Mouse (Mus musculus): ENCODE results near the gene Gm47985.
"Not testable (repeated sequence)": the region's sequence is repeated elsewhere in the genome, so short reads cannot be mapped to it uniquely, and the experiment has no call there.

Gene Gm47985

GRCm38 (mm10) chr1:151177030-151177936 lies 5.1 kb upstream of the Gm47985 start:
- DNase-seq (ENCODE audit: low read depth): peak; percentile 80

DNA sequence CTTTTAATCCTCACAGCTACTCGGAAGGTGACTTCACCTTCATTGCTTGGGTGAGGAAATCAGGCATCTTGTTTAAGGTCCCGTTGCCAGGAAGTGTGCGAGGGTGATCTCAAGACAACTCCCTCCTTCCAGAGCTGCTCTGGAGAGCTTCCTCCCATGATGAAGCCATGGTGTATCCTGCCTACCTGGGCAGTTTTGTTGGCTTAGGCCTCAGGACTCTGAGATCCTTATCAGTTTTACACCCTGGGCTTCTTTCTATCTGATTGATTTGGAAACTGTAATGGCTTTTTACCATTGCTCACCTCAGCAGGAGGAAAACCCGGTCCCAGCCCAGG lies 4.4 kb upstream of the Gm47985 start:
- DNase-seq (ENCODE audit: low read depth): no peak

DNA sequence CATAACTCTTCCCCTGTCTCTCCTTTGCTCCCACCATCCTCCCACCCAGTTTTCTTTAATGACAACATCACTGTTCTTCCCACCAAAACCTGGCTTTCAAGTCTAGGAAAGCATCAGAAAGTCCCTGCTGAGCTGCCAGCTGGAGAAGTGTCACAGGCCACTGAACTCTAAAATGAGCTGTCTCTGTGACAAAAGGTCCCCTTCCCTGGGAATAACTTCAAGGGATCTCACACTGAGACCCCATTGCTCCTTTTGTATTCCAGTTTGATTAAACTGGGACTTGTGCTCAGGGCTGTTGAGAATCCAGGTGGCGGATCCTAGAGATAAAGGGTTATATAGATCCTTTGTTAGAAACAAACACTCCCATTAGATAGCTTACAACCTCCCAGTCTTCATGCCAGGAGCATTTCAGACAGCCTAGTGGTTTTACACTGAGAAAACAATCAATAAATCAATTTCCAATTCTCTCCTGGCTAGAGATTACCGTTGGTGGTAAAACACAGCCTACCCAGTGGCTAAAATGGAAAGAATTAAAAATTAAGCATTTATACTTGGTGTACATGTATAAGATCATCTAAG lies 3.7 kb upstream of the Gm47985 start:
- no peak for DNase-seq (ENCODE audit: low read depth)

DNA sequence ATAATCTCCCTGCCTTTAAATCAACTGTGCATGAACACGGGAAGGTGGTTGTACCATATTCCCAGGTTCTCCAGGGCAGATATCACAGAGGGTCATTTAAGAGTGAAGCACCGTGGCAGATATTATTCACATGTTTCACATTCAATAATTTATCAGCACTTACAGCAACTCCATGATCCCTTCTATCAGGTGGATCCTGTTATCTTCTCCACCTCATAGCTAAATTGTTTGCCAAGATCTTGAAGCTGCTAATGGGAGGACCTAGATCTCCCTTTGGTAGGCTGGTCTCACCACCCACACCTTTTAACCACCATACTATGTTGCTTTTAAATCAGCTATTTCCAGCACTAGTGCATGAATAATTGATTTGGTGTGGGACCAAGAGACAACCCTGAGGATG lies 2.2 kb upstream of the Gm47985 start:
- DNase-seq (ENCODE audit: low read depth): no peak

DNA sequence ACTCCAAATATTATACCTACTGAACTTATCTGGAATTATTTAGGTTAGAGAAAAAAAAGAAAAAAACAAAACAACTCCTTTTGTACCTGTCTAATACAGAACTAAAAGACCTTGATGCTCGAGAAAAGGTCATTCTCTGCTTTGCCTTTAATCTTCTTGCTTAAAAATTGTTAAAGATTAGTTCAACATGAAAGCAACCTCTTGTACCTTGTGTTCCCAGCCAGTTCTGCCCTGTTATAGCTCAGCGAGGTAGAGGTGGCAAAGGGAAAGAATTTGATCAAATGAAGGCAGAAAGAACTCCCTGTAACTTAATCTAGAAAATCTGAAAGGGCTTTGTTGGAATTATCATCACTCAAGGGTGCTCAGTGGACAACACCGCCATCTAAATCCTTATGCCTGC lies 3.8 kb downstream of the Gm47985 start:
- not testable (repeated sequence) for DNase-seq (ENCODE audit: low read depth)

- DNase-seq (ENCODE audit: low read depth): not testable (repeated sequence)
These were observed 4.6 kb downstream of the Gm47985 start for GRCm38 (mm10) chr1:151186879-151187424.

GRCm38 (mm10) chr1:151188469-151188868 lies 6.1 kb downstream of the Gm47985 start:
- no peak for DNase-seq (ENCODE audit: low read depth)

- not testable (repeated sequence) for DNase-seq (ENCODE audit: low read depth)
These were observed 9.7 kb downstream of the Gm47985 start, which contains the start of gene Gm8947 for GRCm38 (mm10) chr1:151192075-151192474. TSS of gene Gm8947 (plus strand) at chr1:151192376.

- not testable (repeated sequence) for DNase-seq (ENCODE audit: low read depth)
These were observed 10.4 kb downstream of the Gm47985 start for GRCm38 (mm10) chr1:151192739-151193138.

DNA sequence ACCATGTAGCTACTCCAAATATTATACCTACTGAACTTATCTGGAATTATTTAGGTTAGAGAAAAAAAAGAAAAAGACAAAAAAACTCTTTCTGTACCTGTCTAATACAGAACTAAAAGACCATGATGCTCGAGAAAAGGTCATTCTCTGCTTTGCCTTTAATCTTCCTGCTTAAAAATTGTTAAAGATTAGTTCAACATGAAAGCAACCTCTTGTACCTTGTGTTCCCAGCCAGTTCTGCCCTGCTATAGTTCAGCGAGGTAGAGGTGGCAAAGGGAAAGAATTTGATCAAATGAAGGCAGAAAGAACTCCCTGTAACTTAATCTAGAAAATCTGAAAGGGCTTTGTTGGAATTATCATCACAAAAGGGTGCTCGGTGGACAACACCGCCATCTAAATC lies 13.6 kb downstream of the Gm47985 start:
- not testable (repeated sequence) for DNase-seq (ENCODE audit: low read depth)

- DNase-seq (ENCODE audit: low read depth): not testable (repeated sequence)
These were observed 14.4 kb downstream of the Gm47985 start for GRCm38 (mm10) chr1:151196690-151197089.

- peak; percentile 11 for DNase-seq (ENCODE audit: low read depth)
These were observed 15.8 kb downstream of the Gm47985 start, which contains the start of gene Gm47995 for GRCm38 (mm10) chr1:151198120-151198519. TSS of gene Gm47995 (plus strand) at chr1:151198448.

DNA sequence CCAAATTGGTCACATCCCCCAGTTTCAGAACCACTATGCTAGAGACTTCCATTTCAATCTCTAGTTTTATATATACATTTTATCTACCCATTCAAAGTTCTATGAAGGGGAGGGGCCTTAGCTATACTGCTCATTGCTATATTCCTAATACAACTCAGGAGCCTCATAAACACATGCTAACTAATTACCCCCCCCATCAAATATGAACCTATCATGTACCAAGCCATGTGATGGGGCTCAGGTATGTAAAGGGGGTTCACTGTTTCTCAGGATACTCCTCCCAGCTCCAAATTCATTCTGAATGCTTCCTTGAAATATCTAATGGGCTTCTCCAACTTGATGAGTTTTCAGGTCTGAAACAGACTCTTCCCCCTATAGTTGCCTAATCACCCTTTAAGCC lies 18.3 kb downstream of the Gm47985 start:
- DNase-seq (ENCODE audit: low read depth): not testable (repeated sequence)

GRCm38 (mm10) chr1:151202771-151203170 lies 20.4 kb downstream of the Gm47985 start:
- DNase-seq (ENCODE audit: low read depth): not testable (repeated sequence)

- not testable (repeated sequence) for DNase-seq (ENCODE audit: low read depth)
These were observed 21.5 kb downstream of the Gm47985 start, which contains the start of gene 3110040M04Rik for GRCm38 (mm10) chr1:151203818-151204217. TSS of gene 3110040M04Rik (plus strand) at chr1:151204121.

DNA sequence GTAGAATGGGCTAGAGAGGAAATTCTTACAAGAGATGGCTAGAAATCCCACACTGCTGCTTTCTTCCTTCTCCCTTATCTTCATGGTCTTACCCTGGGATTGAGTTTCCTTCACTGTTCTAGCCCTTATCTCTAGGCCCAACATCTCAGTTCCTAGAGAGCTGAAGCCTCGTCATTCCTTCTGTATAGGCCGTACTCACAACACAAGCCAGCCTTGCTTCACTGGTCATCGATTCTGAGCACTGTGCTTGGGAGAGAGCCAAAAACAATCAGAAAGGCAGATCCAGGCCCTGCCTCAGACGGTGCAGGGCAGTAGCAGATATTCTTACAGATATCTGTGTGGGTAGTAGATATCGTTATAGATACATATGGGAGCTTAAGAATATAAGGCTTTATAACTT lies 26.2 kb downstream of the Gm47985 start:
- DNase-seq (ENCODE audit: low read depth): not testable (repeated sequence)

DNA sequence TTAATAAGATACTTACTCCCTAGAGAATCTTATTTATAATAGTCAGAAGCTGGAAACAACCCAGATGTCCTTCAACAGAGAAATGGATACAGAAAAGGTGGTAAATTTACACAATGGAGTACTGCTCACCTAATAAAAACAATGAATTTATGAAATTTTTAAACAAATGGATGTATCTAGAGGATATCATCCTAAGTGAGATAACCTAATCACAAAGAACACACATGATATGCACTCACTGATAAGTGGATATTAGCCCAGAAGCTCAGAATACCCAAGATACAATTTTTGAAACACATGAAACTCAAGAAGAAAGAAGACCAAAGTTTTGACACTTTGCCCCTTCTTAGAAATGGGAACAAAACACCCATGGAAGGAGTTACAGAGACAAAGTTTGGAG lies 26.6 kb downstream of the Gm47985 start:
- DNase-seq (ENCODE audit: low read depth): not testable (repeated sequence)

- DNase-seq (ENCODE audit: low read depth): not testable (repeated sequence)
These were observed 27.6 kb downstream of the Gm47985 start, which contains the start of gene Gm47996 for GRCm38 (mm10) chr1:151209824-151210355. TSS of gene Gm47996 (plus strand) at chr1:151210131.

DNA sequence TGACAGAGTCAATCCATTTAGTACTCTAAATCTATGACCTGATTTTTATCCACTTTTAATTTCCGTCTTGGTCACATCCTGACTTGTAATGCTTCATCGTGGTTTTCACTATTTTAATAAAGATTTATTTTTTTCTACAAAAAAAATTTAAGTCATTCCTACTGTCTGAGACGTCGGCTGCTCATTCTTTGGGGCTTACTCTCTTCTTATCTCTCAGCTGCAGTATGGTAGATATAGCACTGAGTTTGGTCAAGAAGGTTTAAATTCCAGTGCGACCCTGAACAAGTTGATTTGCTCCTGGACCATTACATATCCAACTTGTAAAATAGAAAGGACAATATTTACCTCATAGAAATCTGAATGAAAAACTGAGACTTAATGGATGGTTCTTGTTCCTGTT lies 29.3 kb downstream of the Gm47985 start:
- DNase-seq (ENCODE audit: low read depth): not testable (repeated sequence)

- no peak for DNase-seq (ENCODE audit: low read depth)
These were observed 32.5 kb downstream of the Gm47985 start for GRCm38 (mm10) chr1:151214862-151215261.

DNA sequence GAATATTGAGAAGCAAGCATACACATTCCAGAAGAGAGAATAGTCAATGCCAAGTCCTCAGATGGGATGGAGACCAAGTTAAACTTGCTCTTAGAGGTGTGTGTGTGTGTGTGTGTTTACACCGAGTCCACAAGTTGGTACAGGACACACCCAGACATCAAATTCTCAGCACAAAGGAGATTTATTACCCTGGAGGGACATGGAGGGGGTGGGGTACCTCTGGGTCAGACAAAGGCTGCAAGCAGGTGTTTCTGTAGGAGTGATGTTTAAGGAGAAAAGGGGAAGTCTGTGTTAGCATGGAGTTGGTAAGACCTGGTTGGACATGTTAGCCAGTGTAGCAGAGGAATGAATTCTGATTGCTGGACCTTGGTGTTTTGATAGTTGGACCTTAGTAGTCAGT lies 33.6 kb downstream of the Gm47985 start:
- DNase-seq (ENCODE audit: low read depth): no peak

GRCm38 (mm10) chr1:151216417-151216816 lies 34.1 kb downstream of the Gm47985 start:
- no peak for DNase-seq (ENCODE audit: low read depth)

Data from induced T-regulatory cell, adult 2 months (primary cell).